Mouse (Mus musculus): ENCODE measurements around the gene Arf3.

- TF ChIP-seq CTCF (conservative IDR thresholded peaks at IDR 0.05; ENCODE audit: low read length) (no peak), NANOG (IDR thresholded peaks at IDR 0.05; ENCODE audit: borderline replicate concordance, low read length) (no peak), POU5F1 (IDR thresholded peaks at IDR 0.05; ENCODE audit: borderline replicate concordance, low read length) (no peak)
These were observed 5.2 kb upstream of the Arf3 start for GRCm38 (mm10) chr15:98768259-98768658.

Measured in E14TG2a.4 (cell line).